Mouse (Mus musculus): ENCODE data around the gene Josd1. TPM values are rescaled to one million over a fixed set of nuclear protein-coding genes. Genes with fewer than 3 reads are reported as not detected.
A peak's percentile ranks its signal among the peaks of the same experiment; 100 is the strongest.

The Josd1 gene
- polyA plus RNA-seq, 1 experiment from 2014 or later = 13.9 TPM

GRCm38 (mm10) chr15:79728311-79728710 lies 40.6 kb upstream of the Josd1 start:
- ATAC-seq = no peak
- H3K4me1 ChIP-seq (ENCODE audit: insufficient read depth, low read depth, low read length) = no peaks in the 10 kb centered on the region
- no peak overlapping the region for H3K4me2 ChIP-seq (replicated peaks; ENCODE audit: low read depth, low read length)
- no peaks in the 10 kb centered on the region for H3K27me3 ChIP-seq (replicated peaks; ENCODE audit: insufficient read depth, low read length)
- no peak overlapping the region for H3K27ac ChIP-seq (ENCODE audit: low read length)
- H3K9ac ChIP-seq (replicated peaks; ENCODE audit: low read depth) = no peak overlapping the region
- TF ChIP-seq CTCF (IDR thresholded peaks at IDR 0.05) (no peak), EP300 (IDR thresholded peaks at IDR 0.05) (no peak)
- no peaks in the 10 kb centered on the region for H3K9me3 ChIP-seq (ENCODE audit: low read length)
- H3K36me3 ChIP-seq (ENCODE audit: insufficient read depth, low read length) = peaks cover 47% of the 10 kb centered on the region
- no peak for DNase-seq (ENCODE audit: low spot score)
- H3K4me3 ChIP-seq (ENCODE audit: low read depth, low read length) = no peak overlapping the region
- WGBS = 70% methylated on average over 5 of the region's 5 CpGs

GRCm38 (mm10) chr15:79727840-79728239 lies 40.1 kb upstream of the Josd1 start:
- no peak for TF ChIP-seq EP300 (IDR thresholded peaks at IDR 0.05)
- no peak for TF ChIP-seq CTCF (IDR thresholded peaks at IDR 0.05)
- Histone ChIP-seq H3K36me3 (ENCODE audit: insufficient read depth, low read length) (peaks cover 44% of the 10 kb centered on the region), H3K9me3 (ENCODE audit: low read length) (no peaks in the 10 kb centered on the region), H3K4me3 (ENCODE audit: low read depth, low read length) (no peak overlapping the region), H3K9ac (replicated peaks; ENCODE audit: low read depth) (no peak overlapping the region), H3K4me1 (ENCODE audit: insufficient read depth, low read depth, low read length) (no peaks in the 10 kb centered on the region), H3K27me3 (replicated peaks; ENCODE audit: insufficient read depth, low read length) (no peaks in the 10 kb centered on the region), H3K27ac (ENCODE audit: low read length) (no peak overlapping the region), H3K4me2 (replicated peaks; ENCODE audit: low read depth, low read length) (no peak overlapping the region)
- ATAC-seq = no peak
- WGBS = 95% methylated on average over 6 of the region's 6 CpGs
- DNase-seq (ENCODE audit: low spot score) = no peak

GRCm38 (mm10) chr15:79725190-79725789 lies 37.6 kb upstream of the Josd1 start:
- DNase-seq (ENCODE audit: low spot score) (no peak), ATAC-seq (no peak)
- TF ChIP-seq CTCF (IDR thresholded peaks at IDR 0.05) (no peak), EP300 (IDR thresholded peaks at IDR 0.05) (no peak)
- Histone ChIP-seq H3K36me3 (ENCODE audit: insufficient read depth, low read length) (peaks cover 44% of the 10 kb centered on the region), H3K4me2 (replicated peaks; ENCODE audit: low read depth, low read length) (no peak overlapping the region), H3K4me3 (ENCODE audit: low read depth, low read length) (no peak overlapping the region), H3K4me1 (ENCODE audit: insufficient read depth, low read depth, low read length) (no peaks in the 10 kb centered on the region), H3K9me3 (ENCODE audit: low read length) (no peaks in the 10 kb centered on the region), H3K9ac (replicated peaks; ENCODE audit: low read depth) (no peak overlapping the region), H3K27ac (ENCODE audit: low read length) (no peak overlapping the region), H3K27me3 (replicated peaks; ENCODE audit: insufficient read depth, low read length) (no peaks in the 10 kb centered on the region)
- WGBS = 83% methylated on average over 11 of the region's 11 CpGs

DNA sequence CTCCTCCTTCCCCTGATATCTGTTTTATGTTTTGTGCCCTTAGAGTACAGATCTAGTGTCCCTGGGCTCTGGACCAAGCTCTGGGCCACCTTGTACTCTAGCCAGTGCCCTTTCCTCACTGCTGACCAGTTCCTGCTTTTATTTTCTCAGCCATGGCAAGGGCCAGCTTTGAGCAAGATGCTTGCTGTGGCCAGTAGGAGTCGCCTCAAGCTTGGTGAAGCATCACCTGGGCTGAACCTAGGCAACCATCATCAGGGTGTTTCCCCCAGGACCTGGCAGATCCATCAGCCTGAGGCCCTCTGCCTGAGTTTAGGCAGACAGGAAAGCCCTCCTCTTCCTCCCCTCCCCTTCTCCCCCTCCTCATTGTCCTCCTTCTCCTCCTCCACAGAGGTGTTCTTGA lies 35.7 kb upstream of the Josd1 start:
- Histone ChIP-seq H3K9me3 (ENCODE audit: low read length) (no peaks in the 10 kb centered on the region), H3K4me3 (ENCODE audit: low read depth, low read length) (no peak overlapping the region), H3K4me1 (ENCODE audit: insufficient read depth, low read depth, low read length) (no peaks in the 10 kb centered on the region), H3K4me2 (replicated peaks; ENCODE audit: low read depth, low read length) (no peak overlapping the region), H3K27me3 (replicated peaks; ENCODE audit: insufficient read depth, low read length) (no peaks in the 10 kb centered on the region), H3K9ac (replicated peaks; ENCODE audit: low read depth) (no peak overlapping the region), H3K36me3 (ENCODE audit: insufficient read depth, low read length) (peaks cover 40% of the 10 kb centered on the region), H3K27ac (ENCODE audit: low read length) (no peak overlapping the region)
- TF ChIP-seq CTCF (IDR thresholded peaks at IDR 0.05) = peak; percentile 68
- no peak for TF ChIP-seq EP300 (IDR thresholded peaks at IDR 0.05)
- WGBS = 27% methylated on average over 1 of the region's 1 CpGs
- ATAC-seq (peak; percentile 36), DNase-seq (ENCODE audit: low spot score) (peak; percentile 76)

GRCm38 (mm10) chr15:79720796-79721195 lies 33.1 kb upstream of the Josd1 start:
- H3K4me1 ChIP-seq (ENCODE audit: insufficient read depth, low read depth, low read length) = no peaks in the 10 kb centered on the region
- H3K27ac ChIP-seq (ENCODE audit: low read length) = no peak overlapping the region
- H3K36me3 ChIP-seq (ENCODE audit: insufficient read depth, low read length) = peaks cover 30% of the 10 kb centered on the region
- no peak overlapping the region for H3K4me3 ChIP-seq (ENCODE audit: low read depth, low read length)
- TF ChIP-seq CTCF (IDR thresholded peaks at IDR 0.05) (no peak), EP300 (IDR thresholded peaks at IDR 0.05) (no peak)
- no peak overlapping the region for H3K9ac ChIP-seq (replicated peaks; ENCODE audit: low read depth)
- DNase-seq (ENCODE audit: low spot score) = no peak
- H3K9me3 ChIP-seq (ENCODE audit: low read length) = no peaks in the 10 kb centered on the region
- no peaks in the 10 kb centered on the region for H3K27me3 ChIP-seq (replicated peaks; ENCODE audit: insufficient read depth, low read length)
- ATAC-seq = no peak
- no peak overlapping the region for H3K4me2 ChIP-seq (replicated peaks; ENCODE audit: low read depth, low read length)
- 86% methylated on average over 4 of the region's 4 CpGs for WGBS

DNA sequence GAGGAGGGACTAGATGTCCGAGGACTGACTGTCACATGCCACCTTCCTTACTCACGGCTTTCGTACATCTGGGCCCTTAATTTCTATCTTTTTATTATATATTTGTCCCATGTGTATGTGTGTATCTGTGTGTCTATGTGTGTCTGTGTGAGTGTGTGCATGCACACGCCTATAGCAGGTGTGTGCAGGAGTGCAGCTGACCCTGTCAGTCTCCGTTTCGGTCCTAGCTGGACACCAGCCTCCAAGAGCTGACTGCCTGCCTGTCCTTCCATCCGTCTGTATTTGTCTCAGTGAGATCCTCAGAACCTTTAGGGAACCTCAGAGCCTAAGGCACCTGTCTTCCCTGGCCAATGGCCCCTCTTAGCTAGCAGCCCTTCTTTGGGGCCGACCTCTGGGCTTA lies 32.5 kb upstream of the Josd1 start:
- TF ChIP-seq CTCF (IDR thresholded peaks at IDR 0.05) (no peak), EP300 (IDR thresholded peaks at IDR 0.05) (no peak)
- WGBS = 91% methylated on average over 8 of the region's 8 CpGs
- H3K9me3 ChIP-seq (ENCODE audit: low read length) = no peaks in the 10 kb centered on the region
- no peaks in the 10 kb centered on the region for H3K4me1 ChIP-seq (ENCODE audit: insufficient read depth, low read depth, low read length)
- no peak overlapping the region for H3K4me3 ChIP-seq (ENCODE audit: low read depth, low read length)
- H3K36me3 ChIP-seq (ENCODE audit: insufficient read depth, low read length) = peaks cover 28% of the 10 kb centered on the region
- DNase-seq (ENCODE audit: low spot score) (no peak), ATAC-seq (no peak)
- no peak overlapping the region for H3K27ac ChIP-seq (ENCODE audit: low read length)
- no peaks in the 10 kb centered on the region for H3K27me3 ChIP-seq (replicated peaks; ENCODE audit: insufficient read depth, low read length)
- no peak overlapping the region for H3K4me2 ChIP-seq (replicated peaks; ENCODE audit: low read depth, low read length)
- no peak overlapping the region for H3K9ac ChIP-seq (replicated peaks; ENCODE audit: low read depth)

GRCm38 (mm10) chr15:79716710-79717109 lies 29.0 kb upstream of the Josd1 start:
- ATAC-seq (no peak), DNase-seq (ENCODE audit: low spot score) (no peak)
- Histone ChIP-seq H3K27ac (ENCODE audit: low read length) (no peak overlapping the region), H3K9ac (replicated peaks; ENCODE audit: low read depth) (no peak overlapping the region), H3K4me3 (ENCODE audit: low read depth, low read length) (no peak overlapping the region), H3K4me2 (replicated peaks; ENCODE audit: low read depth, low read length) (no peak overlapping the region), H3K9me3 (ENCODE audit: low read length) (no peaks in the 10 kb centered on the region), H3K36me3 (ENCODE audit: insufficient read depth, low read length) (peaks cover 29% of the 10 kb centered on the region), H3K4me1 (ENCODE audit: insufficient read depth, low read depth, low read length) (no peaks in the 10 kb centered on the region), H3K27me3 (replicated peaks; ENCODE audit: insufficient read depth, low read length) (no peaks in the 10 kb centered on the region)
- WGBS = 93% methylated on average over 6 of the region's 6 CpGs
- TF ChIP-seq CTCF (IDR thresholded peaks at IDR 0.05) (no peak), EP300 (IDR thresholded peaks at IDR 0.05) (no peak)

Data from lung, postnatal 0 days (tissue).